Mouse (Mus musculus): Measurements from ENCODE around the gene Gtf2ird2. TPM values are rescaled to one million over a fixed set of nuclear protein-coding genes. Genes with fewer than 3 reads are reported as not detected.

The Gtf2ird2 gene
- polyA plus RNA-seq, 1 experiment from 2014 or later, result 6.9 TPM

DNA sequence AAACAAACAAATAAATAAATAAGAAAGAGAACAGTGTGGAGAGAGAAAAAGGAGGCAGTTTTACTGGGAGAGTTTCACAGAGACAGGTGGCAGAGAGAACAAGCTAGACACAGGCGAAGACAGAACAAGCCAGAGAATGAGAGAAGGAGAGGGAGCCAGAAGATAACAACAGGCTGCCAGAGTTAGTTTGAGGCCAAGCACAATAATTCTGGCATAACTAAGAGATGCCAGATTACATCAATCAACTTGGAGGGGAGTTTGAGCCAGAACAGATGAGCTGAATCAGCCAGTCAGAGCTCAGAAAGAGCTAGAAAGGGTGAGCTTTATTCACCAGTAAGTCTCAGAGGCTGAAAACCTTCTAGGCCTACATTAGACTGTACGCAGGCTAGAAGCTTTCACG lies 66.8 kb downstream of the Gtf2ird2 start:
- Histone ChIP-seq H3K9ac (no peak overlapping the region), H3K27ac (ENCODE audit: poor library complexity, severe bottlenecking) (no peak overlapping the region), H3K4me2 (no peak overlapping the region), H3K4me1 (replicated peaks) (no peaks in the 10 kb centered on the region), H3K4me3 (no peak overlapping the region), H3K9me3 (replicated peaks) (no peaks in the 10 kb centered on the region), H3K36me3 (peaks cover 98% of the 10 kb centered on the region), H3K27me3 (replicated peaks) (no peaks in the 10 kb centered on the region)
- 89% methylated on average over 3 of the region's 3 CpGs for WGBS
- ATAC-seq (ENCODE audit: insufficient number of reproducible peaks, low FRiP score), result no peak

DNA sequence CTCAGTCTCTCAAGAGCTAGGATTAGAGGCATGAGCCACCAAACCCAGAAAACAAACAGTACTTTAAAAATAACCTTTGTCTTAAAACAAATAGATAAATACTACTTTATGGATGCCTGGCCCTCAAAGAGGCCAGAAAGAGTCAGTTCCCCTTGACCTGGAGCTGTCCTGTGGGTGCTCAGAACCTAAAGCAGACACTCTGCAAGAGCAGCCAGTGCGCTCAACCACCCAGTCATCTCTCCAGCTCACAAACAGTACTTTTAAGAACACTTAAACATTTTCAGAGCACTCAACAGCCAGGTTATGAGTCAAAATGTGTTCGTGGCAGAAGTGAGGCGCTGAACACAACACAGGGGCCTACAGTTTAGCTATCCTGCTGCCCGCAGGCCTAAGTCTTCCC lies 67.3 kb downstream of the Gtf2ird2 start:
- H3K9me3 ChIP-seq (replicated peaks), result no peaks in the 10 kb centered on the region
- no peak overlapping the region for H3K9ac ChIP-seq
- no peak for ATAC-seq (ENCODE audit: insufficient number of reproducible peaks, low FRiP score)
- H3K4me1 ChIP-seq (replicated peaks), result no peaks in the 10 kb centered on the region
- no peak overlapping the region for H3K4me2 ChIP-seq
- H3K36me3 ChIP-seq, result peaks cover 98% of the 10 kb centered on the region
- H3K27ac ChIP-seq (ENCODE audit: poor library complexity, severe bottlenecking), result no peak overlapping the region
- 94% methylated on average over 4 of the region's 4 CpGs for WGBS
- H3K4me3 ChIP-seq, result no peak overlapping the region
- no peaks in the 10 kb centered on the region for H3K27me3 ChIP-seq (replicated peaks)

DNA sequence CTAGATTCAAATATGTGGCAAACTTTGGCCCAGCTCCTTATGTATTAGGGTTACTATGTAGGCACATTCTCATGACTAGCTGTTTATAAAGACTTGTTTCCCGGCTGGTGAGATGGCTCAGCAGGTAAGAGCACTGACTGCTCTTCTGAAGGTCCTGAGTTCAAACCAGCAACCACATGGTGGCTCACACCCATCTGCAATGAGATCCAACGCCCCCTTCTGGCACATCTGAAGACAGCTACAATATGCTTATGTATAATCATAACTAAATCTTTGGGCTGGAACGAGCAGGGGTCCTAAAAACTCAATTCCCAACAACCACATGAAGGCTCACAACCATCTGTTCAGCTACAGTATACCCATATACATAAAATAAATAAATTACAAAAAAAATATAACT lies 70.0 kb downstream of the Gtf2ird2 start:
- no peak overlapping the region for H3K9ac ChIP-seq
- H3K27me3 ChIP-seq (replicated peaks), result no peaks in the 10 kb centered on the region
- H3K4me1 ChIP-seq (replicated peaks), result no peaks in the 10 kb centered on the region
- no peaks in the 10 kb centered on the region for H3K9me3 ChIP-seq (replicated peaks)
- H3K36me3 ChIP-seq, result peaks cover 95% of the 10 kb centered on the region
- H3K27ac ChIP-seq (ENCODE audit: poor library complexity, severe bottlenecking), result no peak overlapping the region
- ATAC-seq (ENCODE audit: insufficient number of reproducible peaks, low FRiP score), result no peak
- H3K4me3 ChIP-seq, result no peak overlapping the region
- WGBS, result 78% methylated on average over 3 of the region's 3 CpGs
- no peak overlapping the region for H3K4me2 ChIP-seq

DNA sequence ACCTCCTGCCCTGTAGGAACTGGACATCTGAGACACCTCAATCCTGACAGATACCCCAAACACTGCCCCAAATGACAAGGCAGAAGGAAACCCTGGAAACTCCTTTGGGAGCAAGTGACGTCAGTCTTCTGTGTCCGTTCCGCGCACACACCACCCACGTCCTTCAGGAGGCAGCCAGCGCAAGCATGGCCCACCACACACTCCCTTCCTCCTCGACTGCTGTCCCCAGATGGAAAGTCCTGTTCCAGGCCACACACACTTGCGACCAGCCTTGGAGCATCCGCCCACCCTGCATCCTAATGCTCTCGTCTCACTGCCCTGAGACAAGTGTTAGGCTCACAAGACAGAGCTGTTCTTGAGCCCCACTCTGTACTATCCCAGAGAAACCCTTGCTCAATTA lies 71.5 kb downstream of the Gtf2ird2 start:
- Histone ChIP-seq H3K36me3 (peaks cover 96% of the 10 kb centered on the region), H3K4me1 (replicated peaks) (no peaks in the 10 kb centered on the region), H3K9ac (no peak overlapping the region), H3K9me3 (replicated peaks) (no peaks in the 10 kb centered on the region), H3K27me3 (replicated peaks) (no peaks in the 10 kb centered on the region), H3K4me2 (no peak overlapping the region), H3K4me3 (no peak overlapping the region), H3K27ac (ENCODE audit: poor library complexity, severe bottlenecking) (no peak overlapping the region)
- ATAC-seq (ENCODE audit: insufficient number of reproducible peaks, low FRiP score), result no peak
- 86% methylated on average over 10 of the region's 10 CpGs for WGBS

DNA sequence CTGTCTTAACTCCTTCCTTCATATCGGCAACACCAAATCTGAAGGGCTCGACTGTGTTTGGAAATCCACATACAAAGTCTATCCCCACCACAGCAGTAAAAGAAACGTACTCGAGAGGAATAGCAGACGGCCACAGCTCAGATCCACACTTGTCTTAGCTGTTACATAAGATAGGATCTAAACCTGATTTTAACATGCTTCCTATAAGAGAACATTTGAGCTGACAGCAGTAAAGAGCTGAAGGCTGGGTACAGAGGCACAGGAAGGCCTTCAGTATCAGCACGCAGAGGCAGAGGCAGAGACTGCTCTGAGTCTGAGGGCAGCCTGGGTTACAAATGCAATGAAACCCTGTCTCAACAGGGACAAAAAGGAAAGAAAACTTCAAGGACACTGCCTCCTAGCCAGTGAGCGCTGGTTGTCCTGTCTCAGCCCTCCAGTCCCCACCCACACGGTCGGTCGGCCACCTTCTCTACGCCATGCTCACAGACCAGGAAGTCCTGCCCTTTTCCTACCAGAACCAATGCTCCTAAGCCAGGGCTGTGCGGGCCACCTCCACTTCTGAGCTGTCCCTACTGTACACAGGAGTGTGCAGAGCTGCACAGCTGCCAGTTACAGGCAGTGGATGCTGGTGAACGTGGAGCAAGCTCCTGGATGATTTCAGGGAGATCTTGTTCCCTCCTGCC lies 73.7 kb downstream of the Gtf2ird2 start:
- Histone ChIP-seq H3K4me1 (replicated peaks) (no peaks in the 10 kb centered on the region), H3K36me3 (peaks cover 97% of the 10 kb centered on the region), H3K9me3 (replicated peaks) (no peaks in the 10 kb centered on the region), H3K9ac (no peak overlapping the region), H3K4me2 (no peak overlapping the region), H3K4me3 (no peak overlapping the region), H3K27me3 (replicated peaks) (no peaks in the 10 kb centered on the region), H3K27ac (ENCODE audit: poor library complexity, severe bottlenecking) (no peak overlapping the region)
- WGBS, result 80% methylated on average over 13 of the region's 13 CpGs
- no peak for ATAC-seq (ENCODE audit: insufficient number of reproducible peaks, low FRiP score)

DNA sequence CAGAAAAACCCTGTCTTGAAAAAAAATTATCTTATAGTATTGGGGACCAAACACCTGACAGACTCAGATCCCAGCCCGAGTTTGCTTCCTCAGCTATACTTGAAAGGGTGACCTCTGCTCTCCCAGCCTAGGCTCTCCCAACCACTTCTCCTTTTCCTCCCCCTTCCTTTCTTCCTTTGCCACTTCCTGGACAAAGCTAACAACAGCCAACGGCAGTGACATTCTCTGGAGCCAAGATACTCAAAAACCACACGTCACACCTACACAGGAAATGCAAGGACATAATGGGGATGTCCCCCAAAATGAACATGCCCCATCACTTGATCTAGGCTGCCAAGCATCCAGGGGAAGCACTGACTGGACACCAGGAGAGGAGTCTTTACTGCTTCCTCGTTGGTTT lies 74.6 kb downstream of the Gtf2ird2 start:
- WGBS, result 66% methylated on average over 4 of the region's 4 CpGs
- H3K27me3 ChIP-seq (replicated peaks), result no peaks in the 10 kb centered on the region
- H3K4me1 ChIP-seq (replicated peaks), result no peaks in the 10 kb centered on the region
- peaks cover 97% of the 10 kb centered on the region for H3K36me3 ChIP-seq
- H3K9me3 ChIP-seq (replicated peaks), result no peaks in the 10 kb centered on the region
- H3K27ac ChIP-seq (ENCODE audit: poor library complexity, severe bottlenecking), result no peak overlapping the region
- no peak overlapping the region for H3K9ac ChIP-seq
- no peak overlapping the region for H3K4me2 ChIP-seq
- ATAC-seq (ENCODE audit: insufficient number of reproducible peaks, low FRiP score), result no peak
- no peak overlapping the region for H3K4me3 ChIP-seq

DNA sequence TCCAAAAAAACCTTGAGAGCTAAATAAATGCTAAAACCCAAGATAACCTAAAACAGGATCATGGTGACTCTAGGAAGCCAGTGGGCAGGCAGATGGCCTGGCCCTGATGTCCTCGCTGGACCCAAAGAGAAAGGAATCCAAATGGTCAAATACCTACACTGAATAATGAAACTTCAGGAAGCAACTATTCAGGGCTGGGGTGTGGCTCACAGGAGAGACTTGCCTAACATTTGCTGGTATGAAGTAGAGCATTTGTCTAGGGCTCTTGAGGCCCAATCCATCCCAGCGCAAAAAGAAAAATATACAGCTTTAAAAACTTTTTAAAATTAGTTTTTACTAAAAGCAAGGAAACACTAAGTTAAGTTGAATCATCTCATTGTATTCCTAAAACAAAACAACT lies 75.1 kb downstream of the Gtf2ird2 start:
- Histone ChIP-seq H3K4me2 (no peak overlapping the region), H3K36me3 (peaks cover 97% of the 10 kb centered on the region), H3K27ac (ENCODE audit: poor library complexity, severe bottlenecking) (no peak overlapping the region), H3K4me3 (no peak overlapping the region), H3K9me3 (replicated peaks) (no peaks in the 10 kb centered on the region), H3K4me1 (replicated peaks) (no peaks in the 10 kb centered on the region), H3K9ac (no peak overlapping the region), H3K27me3 (replicated peaks) (no peaks in the 10 kb centered on the region)
- 93% methylated on average over 2 of the region's 2 CpGs for WGBS
- ATAC-seq (ENCODE audit: insufficient number of reproducible peaks, low FRiP score), result no peak

DNA sequence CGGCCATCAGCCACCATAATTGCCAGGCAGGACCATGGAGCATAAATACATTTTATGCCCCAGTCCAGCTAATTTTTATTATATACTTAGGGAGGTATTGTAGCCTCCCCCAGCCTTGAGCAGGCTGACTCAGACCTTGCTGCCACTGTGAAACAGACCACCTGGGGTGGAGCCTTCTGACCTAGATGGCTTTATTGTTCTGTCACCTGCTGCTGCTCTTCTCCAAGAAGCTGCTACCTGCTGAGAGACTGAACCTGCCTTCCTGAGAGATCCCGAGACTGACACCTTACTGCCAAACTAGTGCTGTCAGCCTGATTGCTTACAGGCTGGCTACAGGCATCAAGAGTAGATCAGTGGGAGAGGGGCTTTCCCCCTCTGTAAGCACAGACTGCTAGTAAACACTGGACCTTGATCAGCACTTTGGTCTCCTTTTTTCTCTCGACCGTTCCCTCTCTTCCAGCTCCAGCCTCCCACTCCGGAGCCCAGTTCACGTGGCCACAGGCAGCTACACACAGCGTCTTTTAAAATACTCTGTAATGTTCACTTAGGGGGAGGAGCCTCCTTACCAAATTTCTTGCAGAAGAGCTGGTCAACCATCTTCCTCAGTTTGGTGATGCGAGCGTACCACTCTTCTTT lies 76.3 kb downstream of the Gtf2ird2 start:
- no peaks in the 10 kb centered on the region for H3K9me3 ChIP-seq (replicated peaks)
- no peaks in the 10 kb centered on the region for H3K27me3 ChIP-seq (replicated peaks)
- peaks cover 97% of the 10 kb centered on the region for H3K36me3 ChIP-seq
- WGBS, result 93% methylated on average over 9 of the region's 9 CpGs
- no peak for ATAC-seq (ENCODE audit: insufficient number of reproducible peaks, low FRiP score)
- no peak overlapping the region for H3K4me3 ChIP-seq
- H3K4me2 ChIP-seq, result no peak overlapping the region
- H3K9ac ChIP-seq, result no peak overlapping the region
- no peak overlapping the region for H3K27ac ChIP-seq (ENCODE audit: poor library complexity, severe bottlenecking)
- no peaks in the 10 kb centered on the region for H3K4me1 ChIP-seq (replicated peaks)

DNA sequence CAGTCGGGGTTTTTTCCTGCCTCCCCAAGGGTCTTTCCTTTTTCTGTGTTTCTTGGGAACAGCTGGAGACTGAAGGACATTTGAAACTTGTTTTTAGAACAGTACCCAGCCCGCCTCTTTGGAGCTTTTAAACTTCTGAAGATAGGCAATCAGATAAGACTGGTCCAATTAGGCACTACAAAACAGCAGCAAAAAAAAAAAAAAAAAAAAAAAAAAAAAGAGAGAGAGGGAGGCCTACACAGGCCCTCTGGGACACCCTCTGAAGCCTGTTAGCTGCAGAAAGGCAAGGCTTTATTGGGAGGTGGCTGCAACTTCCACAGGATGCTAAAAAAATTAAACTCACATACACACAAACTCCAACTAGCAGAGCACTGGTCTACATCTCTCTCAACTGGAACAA lies 82.1 kb downstream of the Gtf2ird2 start:
- H3K27me3 ChIP-seq (replicated peaks), result no peaks in the 10 kb centered on the region
- H3K36me3 ChIP-seq, result peaks cover 95% of the 10 kb centered on the region
- H3K9ac ChIP-seq, result no peak overlapping the region
- H3K4me1 ChIP-seq (replicated peaks), result no peaks in the 10 kb centered on the region
- WGBS, result 63% methylated on average over 2 of the region's 2 CpGs
- ATAC-seq (ENCODE audit: insufficient number of reproducible peaks, low FRiP score), result no peak
- H3K4me3 ChIP-seq, result no peak overlapping the region
- no peak overlapping the region for H3K4me2 ChIP-seq
- no peak overlapping the region for H3K27ac ChIP-seq (ENCODE audit: poor library complexity, severe bottlenecking)
- H3K9me3 ChIP-seq (replicated peaks), result no peaks in the 10 kb centered on the region

DNA sequence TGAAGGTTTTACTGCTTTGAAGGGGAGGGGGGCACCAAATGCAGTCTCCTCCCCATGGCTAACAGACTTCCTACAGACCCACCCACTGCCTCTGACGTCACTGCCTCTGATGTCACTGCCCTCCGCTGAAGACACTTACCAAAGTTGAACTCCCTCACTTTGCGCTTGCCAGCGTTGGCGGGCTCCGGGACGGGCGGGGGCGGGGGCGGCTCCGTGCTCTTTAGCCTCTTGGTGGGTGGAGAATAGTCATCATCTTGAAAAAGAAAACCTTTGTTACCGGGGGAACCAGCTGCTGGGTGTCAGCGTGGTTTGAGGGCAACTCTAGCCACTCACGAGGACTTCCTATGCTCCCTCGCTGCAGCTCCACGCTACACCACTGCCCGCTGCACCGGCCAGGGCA lies 82.6 kb downstream of the Gtf2ird2 start:
- no peak overlapping the region for H3K4me3 ChIP-seq
- H3K4me2 ChIP-seq, result no peak overlapping the region
- ATAC-seq (ENCODE audit: insufficient number of reproducible peaks, low FRiP score), result no peak
- no peak overlapping the region for H3K27ac ChIP-seq (ENCODE audit: poor library complexity, severe bottlenecking)
- no peak overlapping the region for H3K9ac ChIP-seq
- 85% methylated on average over 18 of the region's 18 CpGs for WGBS
- no peaks in the 10 kb centered on the region for H3K9me3 ChIP-seq (replicated peaks)
- H3K4me1 ChIP-seq (replicated peaks), result no peaks in the 10 kb centered on the region
- H3K27me3 ChIP-seq (replicated peaks), result no peaks in the 10 kb centered on the region
- peaks cover 95% of the 10 kb centered on the region for H3K36me3 ChIP-seq

DNA sequence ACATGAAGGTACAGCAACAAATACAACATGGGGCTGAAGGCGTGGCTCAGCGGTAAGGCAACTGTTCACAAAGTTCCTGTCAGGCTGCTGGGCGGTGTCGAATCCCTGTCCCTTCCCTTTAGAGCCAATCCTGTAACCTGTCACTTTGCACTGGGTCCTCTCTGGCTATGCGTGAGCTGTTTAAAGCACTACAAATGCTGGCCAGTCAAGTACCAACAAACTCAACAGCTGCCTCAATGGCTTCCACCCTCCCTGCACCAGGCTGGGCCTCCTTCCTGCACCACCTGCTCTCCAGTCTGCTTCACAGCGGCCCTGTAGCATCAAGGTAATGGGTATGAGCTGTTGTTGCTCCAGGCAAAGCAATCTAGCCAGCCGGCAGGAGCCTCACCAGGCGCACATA lies 84.9 kb downstream of the Gtf2ird2 start:
- Histone ChIP-seq H3K4me2 (no peak overlapping the region), H3K9ac (no peak overlapping the region), H3K27ac (ENCODE audit: poor library complexity, severe bottlenecking) (no peak overlapping the region), H3K4me3 (no peak overlapping the region), H3K27me3 (replicated peaks) (no peaks in the 10 kb centered on the region), H3K9me3 (replicated peaks) (no peaks in the 10 kb centered on the region), H3K4me1 (replicated peaks) (no peaks in the 10 kb centered on the region), H3K36me3 (peaks cover 95% of the 10 kb centered on the region)
- WGBS, result 96% methylated on average over 8 of the region's 8 CpGs
- ATAC-seq (ENCODE audit: insufficient number of reproducible peaks, low FRiP score), result no peak

DNA sequence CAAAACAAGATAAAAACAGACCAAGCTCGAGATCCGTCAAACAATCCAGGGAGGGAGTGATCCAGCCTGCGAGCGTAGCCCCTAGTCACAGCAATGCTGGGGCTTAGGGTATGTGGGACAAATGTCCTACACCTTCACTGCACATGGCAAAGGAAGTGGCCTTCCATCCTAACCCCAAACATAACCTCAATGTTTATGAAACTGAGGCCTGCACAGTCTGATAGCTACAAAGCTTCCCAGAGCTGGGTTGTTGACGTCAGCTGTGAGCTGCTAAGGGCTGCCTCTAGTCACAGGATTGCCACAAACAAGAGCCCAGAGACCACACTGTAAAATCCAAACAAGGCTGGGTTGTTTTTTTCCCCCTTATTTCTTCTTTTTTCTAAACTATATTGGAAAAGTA lies 85.9 kb downstream of the Gtf2ird2 start:
- no peak for ATAC-seq (ENCODE audit: insufficient number of reproducible peaks, low FRiP score)
- H3K27ac ChIP-seq (ENCODE audit: poor library complexity, severe bottlenecking), result no peak overlapping the region
- no peak overlapping the region for H3K9ac ChIP-seq
- no peak overlapping the region for H3K4me2 ChIP-seq
- H3K27me3 ChIP-seq (replicated peaks), result no peaks in the 10 kb centered on the region
- no peaks in the 10 kb centered on the region for H3K9me3 ChIP-seq (replicated peaks)
- peaks cover 91% of the 10 kb centered on the region for H3K36me3 ChIP-seq
- no peaks in the 10 kb centered on the region for H3K4me1 ChIP-seq (replicated peaks)
- 80% methylated on average over 5 of the region's 5 CpGs for WGBS
- no peak overlapping the region for H3K4me3 ChIP-seq

Data from heart, embryonic 12.5 days (tissue).